Mouse (Mus musculus): Measurements from ENCODE around the gene Cdipt.

Cdipt gene

GRCm38 (mm10) chr7:126975950-126976866 is 494 bp downstream of the Cdipt start, which contains the start of gene Cdiptos:
Gene Cdiptos (minus strand): TSS chr7:126976098.
- DNase-seq (ENCODE audit: low spot score in 2 of 2), result peak; percentile 91 to 95

DNA sequence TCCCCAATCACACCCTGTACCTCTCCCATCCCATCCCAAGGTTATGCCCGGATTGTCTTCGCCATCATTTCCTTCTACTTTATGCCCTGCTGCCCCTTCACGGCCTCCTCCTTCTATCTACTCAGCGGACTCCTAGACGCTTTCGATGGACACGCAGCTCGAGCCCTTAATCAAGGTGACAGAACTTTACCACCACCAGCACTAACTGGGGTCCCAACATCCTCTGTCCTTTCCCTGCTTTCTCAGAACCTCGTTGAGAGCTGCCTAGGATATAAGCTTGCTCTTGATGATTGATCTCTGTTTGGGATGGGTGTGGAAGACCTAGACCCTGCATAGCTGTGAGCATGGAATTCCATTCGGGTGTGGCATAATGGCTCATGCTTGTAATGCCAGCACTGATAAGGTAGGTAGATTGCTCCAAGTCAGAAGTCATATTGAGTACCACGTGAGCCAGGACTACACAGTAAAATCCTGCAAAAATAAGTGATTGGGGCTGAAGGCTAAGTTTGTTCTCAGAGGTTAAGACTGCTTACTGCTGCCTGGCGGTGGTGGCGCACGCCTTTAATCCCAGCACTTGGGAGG is 1.3 kb downstream of the Cdipt start:
- DNase-seq (ENCODE audit: low spot score in 2 of 2), result no peak

- DNase-seq (ENCODE audit: low spot score in 2 of 2), result no peak
Observed at GRCm38 (mm10) chr7:126978841-126979240, 3.1 kb downstream of the Cdipt start.

GRCm38 (mm10) chr7:126981601-126982000 is 5.9 kb downstream of the Cdipt start:
- DNase-seq (ENCODE audit: low spot score in 2 of 2), result no peak

GRCm38 (mm10) chr7:126982054-126982453 is 6.3 kb downstream of the Cdipt start:
- no peak for DNase-seq (ENCODE audit: low spot score in 2 of 2)

DNA sequence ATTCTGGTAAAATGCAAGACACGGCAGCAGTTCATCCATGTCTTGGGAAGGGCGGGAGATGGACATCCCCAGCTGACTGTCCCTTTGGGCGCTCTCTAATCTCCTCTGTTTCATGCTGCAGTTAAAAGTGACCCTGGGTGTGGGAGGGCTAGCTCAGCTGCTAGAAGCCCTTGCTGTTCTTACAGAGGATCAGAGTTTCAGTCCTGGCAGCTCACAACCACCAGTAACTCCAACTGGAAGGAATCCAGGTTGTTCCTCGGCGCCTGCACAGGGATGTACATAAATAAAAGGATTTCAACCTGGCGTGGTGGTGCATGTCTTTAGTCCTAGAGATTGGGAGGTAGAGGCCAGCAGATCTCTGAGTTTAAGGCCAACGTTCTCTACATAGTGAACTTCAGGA is 7.4 kb downstream of the Cdipt start:
- DNase-seq (ENCODE audit: low spot score in 2 of 2), result no peak

DNA sequence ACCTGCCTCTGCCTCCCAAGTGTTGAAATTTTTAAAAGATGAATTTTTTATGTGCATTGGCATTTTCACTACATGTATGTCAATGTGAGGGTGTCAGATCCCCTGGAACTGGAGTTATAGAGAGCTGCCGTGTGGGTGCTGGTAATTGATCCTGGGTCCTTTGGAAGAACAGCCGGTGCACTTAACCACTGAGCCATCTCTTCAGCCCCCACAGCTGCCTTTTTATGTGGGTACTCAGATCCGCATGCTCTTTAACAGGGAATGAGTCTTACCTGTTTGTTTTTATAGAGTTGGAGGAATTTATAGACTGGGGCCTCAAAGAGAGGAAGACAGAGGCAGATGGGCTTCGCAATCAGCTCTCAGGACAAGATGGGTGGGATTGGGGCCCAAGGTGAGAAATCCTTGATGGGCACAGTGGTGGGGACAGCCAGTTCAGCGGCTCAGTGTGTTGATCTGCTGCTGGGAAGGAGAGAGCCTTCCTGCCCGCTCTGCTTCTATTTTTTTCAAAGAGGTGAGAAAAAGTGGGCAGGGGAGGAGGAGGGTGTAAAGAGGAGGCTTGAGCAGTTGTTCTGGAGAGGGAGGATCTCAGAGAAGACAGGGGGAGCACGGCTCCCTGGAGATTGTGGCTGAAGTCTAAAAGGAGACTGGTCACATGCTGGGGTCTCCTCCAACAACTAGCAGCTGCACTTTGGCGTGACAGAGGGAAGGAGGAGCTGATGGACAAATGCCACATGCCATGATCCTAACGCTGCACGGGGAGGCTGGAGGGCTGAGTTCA is 9.1 kb downstream of the Cdipt start:
- no peak for DNase-seq (ENCODE audit: low spot score in 2 of 2)

GRCm38 (mm10) chr7:126986319-126986718 is 10.6 kb downstream of the Cdipt start:
- DNase-seq (ENCODE audit: low spot score in 2 of 2), result no peak

DNA sequence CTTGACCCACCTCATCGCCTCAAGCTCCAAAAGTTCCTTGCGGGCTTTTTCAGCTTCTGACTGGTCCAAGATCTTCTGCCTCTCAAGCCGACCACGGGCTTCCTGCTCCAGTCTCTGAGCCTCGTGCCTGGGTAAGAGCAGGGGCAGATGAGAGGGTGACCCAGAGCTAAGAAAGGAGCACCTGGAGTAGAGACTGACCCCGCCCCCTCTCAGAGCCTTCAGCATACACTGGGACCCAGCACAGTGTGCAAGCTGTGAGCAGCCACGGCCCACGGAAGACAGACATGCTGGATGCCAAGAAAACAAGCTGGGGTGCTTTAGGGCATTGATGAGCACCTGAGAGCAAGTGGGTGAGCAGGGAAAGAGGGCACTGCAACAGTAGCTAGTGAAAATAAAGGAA is 13.1 kb downstream of the Cdipt start:
- no peak for DNase-seq (ENCODE audit: low spot score in 2 of 2)

GRCm38 (mm10) chr7:126996449-126996848 is 20.7 kb downstream of the Cdipt start:
- no peak for DNase-seq (ENCODE audit: low spot score in 2 of 2)

DNA sequence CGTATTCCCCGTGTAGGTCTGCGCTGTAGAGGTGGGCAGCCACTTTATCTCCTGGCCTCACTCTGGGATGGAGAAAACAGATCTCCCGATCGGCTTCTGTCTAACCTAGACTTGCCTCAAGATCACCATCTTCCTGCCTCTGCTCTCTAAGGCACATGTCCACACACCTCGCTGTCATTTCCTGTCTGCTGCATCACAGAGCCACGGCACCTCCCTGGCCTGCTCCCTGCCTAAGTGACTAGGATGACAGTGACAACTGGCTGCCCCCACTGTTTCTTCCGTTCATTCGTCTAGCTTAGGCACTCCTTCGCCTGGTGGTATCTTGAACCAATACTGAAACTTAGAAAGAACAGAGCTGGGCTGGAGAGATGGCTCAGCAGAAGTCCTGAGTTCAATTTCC is 23.9 kb downstream of the Cdipt start:
- no peak for DNase-seq (ENCODE audit: low spot score in 2 of 2)

DNA sequence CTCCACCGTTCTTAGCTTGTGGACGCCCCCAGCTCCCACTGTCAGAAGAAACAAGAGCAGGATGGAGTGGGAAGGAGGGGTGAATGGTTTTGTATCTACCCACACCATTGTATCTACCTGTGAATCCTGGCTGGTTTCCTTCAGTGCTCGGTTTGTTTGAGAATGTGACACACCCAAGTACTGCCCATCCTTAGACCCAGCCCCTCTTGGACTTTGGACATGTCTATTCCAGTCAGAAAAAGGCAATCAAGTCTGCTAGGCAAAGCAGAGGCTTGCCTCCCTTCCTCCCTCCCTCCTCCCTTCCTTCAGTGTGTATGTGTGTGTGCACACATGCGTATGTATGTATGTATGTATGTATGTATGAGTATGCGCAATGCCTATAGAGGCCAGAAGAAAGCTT is 27.9 kb downstream of the Cdipt start:
- no peak for DNase-seq (ENCODE audit: low spot score in 2 of 2)

GRCm38 (mm10) chr7:127004122-127004875 is 28.6 kb downstream of the Cdipt start:
- DNase-seq (ENCODE audit: low spot score in 2 of 2), result no peak

GRCm38 (mm10) chr7:127007313-127008024 is 31.8 kb downstream of the Cdipt start:
- DNase-seq (ENCODE audit: low spot score in 2 of 2), result no peak

DNA sequence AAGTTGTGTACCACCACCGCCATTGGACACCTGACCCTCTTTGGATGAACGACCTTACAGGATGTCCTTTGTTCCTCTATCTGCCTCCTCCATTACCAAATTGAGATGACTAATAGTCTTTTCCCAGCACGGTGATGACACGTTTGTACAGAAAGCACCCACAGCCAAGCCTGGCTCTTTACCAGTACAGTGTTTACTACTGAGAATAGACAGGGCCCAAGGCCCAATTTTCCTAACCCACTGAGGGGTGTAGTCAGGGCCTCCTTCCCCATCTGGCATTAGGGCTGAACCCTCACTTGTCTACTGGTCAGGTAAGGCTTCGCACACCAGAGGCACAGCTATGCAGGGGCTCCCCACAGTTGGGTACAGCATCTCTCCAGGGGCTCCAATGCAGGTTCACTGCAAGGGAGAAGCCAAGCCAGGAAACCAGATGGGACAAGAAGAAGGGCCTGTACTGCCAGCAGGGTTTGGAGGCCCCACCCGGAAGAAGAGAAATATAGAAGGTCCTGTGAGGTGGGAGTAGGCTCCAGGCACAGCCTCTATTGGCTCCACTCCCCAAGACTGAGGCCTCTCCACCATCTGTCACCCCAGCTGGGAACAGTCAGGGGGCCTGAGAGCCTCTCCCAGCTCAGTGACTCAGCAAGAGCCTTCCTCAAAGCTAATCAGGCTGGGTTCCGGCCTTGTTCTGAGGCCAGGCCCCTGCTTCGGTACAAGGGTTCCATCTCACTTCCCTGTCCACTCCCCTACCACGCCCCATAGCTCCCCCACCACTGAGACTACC is 32.7 kb downstream of the Cdipt start:
- peak; percentile 90 to 93 for DNase-seq (ENCODE audit: low spot score in 2 of 2)

- no peak for DNase-seq (ENCODE audit: low spot score in 2 of 2)
Observed at GRCm38 (mm10) chr7:127009307-127010085, 33.8 kb downstream of the Cdipt start.

- DNase-seq (ENCODE audit: low spot score in 2 of 2), result no peak
Observed at GRCm38 (mm10) chr7:127011051-127011450, 35.3 kb downstream of the Cdipt start.

- DNase-seq (ENCODE audit: low spot score in 2 of 2), result no peak
Observed at GRCm38 (mm10) chr7:127011717-127012116, 36.0 kb downstream of the Cdipt start.

DNA sequence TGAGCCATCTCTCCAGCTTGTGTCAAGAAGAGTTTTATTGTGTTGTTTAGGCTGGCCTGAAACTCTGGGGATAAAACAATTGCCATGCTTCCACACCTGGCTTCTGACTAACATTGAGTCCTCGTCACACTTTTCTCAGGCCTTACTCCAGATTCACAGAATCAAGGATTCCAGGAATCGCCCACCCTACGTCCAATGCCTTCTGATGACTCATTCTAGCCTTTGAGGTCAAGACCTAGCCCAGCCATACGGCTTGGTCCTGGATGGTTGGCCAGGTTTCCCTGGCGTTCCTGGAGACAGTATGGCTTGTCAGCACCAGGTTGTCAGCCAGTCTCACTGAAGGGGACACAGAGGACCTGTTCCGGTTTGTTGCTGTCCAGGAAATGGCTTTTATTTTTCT is 36.7 kb downstream of the Cdipt start:
- no peak for DNase-seq (ENCODE audit: low spot score in 2 of 2)

Data from heart, adult 9 months (tissue).